Mouse (Mus musculus) gastrocnemius, adult 2 months (tissue): ENCODE measurements around the gene Rnf152. TPM values are rescaled to one million over a fixed set of nuclear protein-coding genes. Genes with fewer than 3 reads are reported as not detected.

Experiments
- DNase-seq: peaks from one replicate; pipeline ENCODE4 v3.0.0; 2022
- H3K27ac ChIP-seq: fragments of 200-600 bp; 2 replicates; pipeline ENCODE4 v1.8.1; 2022; ENCODE audit warnings: mild to moderate bottlenecking
- H3K4me3 ChIP-seq: fragments of 200-600 bp; 2 replicates; pipeline ENCODE4 v1.8.1; 2022; ENCODE audit warnings: mild to moderate bottlenecking, moderate library complexity
- CTCF ChIP-seq: fragments of 200-600 bp; IDR thresholded peaks from 2 replicates; pipeline ENCODE4 v1.8.1; 2022; ENCODE audit warnings: antibody characterized with exemption, mild to moderate bottlenecking, moderate library complexity
- intact Hi-C: fragments of 180-260 bp; cut with DNase I; formaldehyde crosslinking; loops from one replicate; pipeline ENCODE4 v1.15.1; 2025
- total RNA-seq, 2 experiments: library from RNA; stranded (reverse); gene quantifications; 2 replicates each; pipeline ENCODE4 v1.2.3; 2021

Rnf152 gene
- total RNA-seq, 2 experiments from 2014 or later = 0.31 to 0.64 TPM

GRCm38 (mm10) chr1:105287536-105287935 is 69.0 kb downstream of the Rnf152 start:
- intact Hi-C loops = no loop called here
- Histone ChIP-seq H3K27ac (no peak overlapping the region), H3K4me3 (no peak overlapping the region)
- no peak for DNase-seq
- TF ChIP-seq CTCF = no peak

- intact Hi-C loops = no loop called here
- no peak overlapping the region for H3K4me3 ChIP-seq
- DNase-seq = no peak
- no peak overlapping the region for H3K27ac ChIP-seq
- no peak for TF ChIP-seq CTCF
Observed at GRCm38 (mm10) chr1:105286906-105287305, 69.6 kb downstream of the Rnf152 start.

DNA sequence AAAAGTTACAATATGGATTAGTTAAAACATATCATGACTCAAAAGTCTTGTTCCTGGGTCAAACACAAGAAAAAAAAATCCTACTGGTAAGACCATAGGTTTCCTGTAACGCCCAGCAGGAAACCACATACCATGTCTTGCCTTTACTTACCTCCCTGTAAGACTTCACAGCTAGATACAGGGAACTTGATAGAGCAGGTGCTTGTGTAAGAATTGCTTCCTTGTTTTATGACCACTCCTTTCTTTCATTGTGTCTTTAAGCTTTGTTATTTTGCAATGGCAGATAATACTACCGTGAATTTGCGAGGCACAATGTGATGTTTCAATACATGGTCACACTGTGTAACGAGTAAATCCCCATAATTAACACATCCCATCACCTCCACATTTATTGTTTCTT is 71.5 kb downstream of the Rnf152 start:
- DNase-seq = no peak
- H3K27ac ChIP-seq = no peak overlapping the region
- intact Hi-C loops = no loop called here
- no peak overlapping the region for H3K4me3 ChIP-seq
- no peak for TF ChIP-seq CTCF

DNA sequence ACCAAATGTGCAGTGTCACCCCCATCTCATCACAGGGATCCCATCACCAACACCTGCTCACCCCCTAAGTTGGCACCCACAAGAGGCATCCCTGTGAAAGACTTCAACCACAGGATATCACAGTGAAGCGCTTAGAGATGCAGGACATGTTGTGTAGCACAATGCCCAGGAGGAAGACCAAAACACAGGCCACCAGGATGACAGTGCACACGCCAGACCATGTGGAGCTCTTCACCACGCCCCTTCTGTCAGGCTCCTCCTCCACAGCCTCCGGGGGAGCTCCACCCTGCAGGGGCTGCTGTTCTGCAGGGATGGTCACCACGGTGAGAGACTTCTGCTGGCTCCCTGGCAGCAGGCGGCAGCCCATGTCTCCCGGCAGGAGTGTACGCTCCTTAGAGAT is 72.4 kb downstream of the Rnf152 start:
- TF ChIP-seq CTCF = no peak
- DNase-seq = no peak
- Histone ChIP-seq H3K4me3 (no peak overlapping the region), H3K27ac (no peak overlapping the region)
- intact Hi-C loops = no loop called here

DNA sequence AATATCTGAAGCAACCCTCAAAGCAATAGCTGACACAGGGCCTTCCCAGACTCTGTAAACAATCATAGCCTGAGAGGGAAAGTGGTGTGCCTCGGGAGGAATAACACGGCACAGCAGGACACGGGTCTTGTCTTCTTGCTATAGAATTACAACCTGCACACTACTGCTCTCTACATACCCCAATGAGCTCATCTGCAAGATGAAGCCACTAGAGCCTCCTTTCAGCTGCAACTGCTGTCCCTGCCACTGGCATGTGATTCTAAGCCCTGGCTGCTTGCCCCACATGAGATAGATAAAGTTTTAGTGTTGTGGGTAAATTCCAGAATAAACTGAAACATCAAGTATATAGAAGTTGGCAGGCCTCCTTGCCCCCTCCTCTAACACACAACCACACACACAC is 75.2 kb downstream of the Rnf152 start:
- intact Hi-C loops = no loop called here
- no peak for TF ChIP-seq CTCF
- no peak for DNase-seq
- Histone ChIP-seq H3K27ac (no peak overlapping the region), H3K4me3 (no peak overlapping the region)

DNA sequence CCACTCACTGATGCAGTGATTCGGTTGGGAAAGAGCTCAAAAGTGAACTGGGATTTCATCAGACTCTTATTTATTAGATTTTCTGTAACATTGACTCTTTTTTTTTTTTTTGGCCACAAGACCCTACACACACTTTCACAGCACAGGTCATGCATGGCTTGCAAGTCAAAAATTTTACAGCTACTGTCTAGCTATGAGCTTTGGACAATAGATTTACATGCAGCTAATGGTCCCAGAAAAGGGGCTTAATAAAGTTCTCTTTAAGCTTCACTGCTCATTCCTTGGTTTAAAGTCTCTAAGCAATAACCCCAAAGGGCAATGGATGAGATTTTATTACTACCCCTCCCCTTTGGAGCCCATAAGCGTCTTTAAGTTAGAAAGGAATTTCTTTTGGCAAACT is 76.3 kb downstream of the Rnf152 start:
- intact Hi-C loops = no loop called here
- no peak for TF ChIP-seq CTCF
- H3K27ac ChIP-seq = no peak overlapping the region
- H3K4me3 ChIP-seq = no peak overlapping the region
- DNase-seq = no peak

GRCm38 (mm10) chr1:105274500-105275194 is 81.9 kb downstream of the Rnf152 start:
- Histone ChIP-seq H3K27ac (no peak overlapping the region), H3K4me3 (no peak overlapping the region)
- intact Hi-C loops = no loop called here
- DNase-seq = no peak
- no peak for TF ChIP-seq CTCF

GRCm38 (mm10) chr1:105271104-105271503 is 85.4 kb downstream of the Rnf152 start:
- no peak for DNase-seq
- intact Hi-C loops = no loop called here
- Histone ChIP-seq H3K27ac (no peak overlapping the region), H3K4me3 (no peak overlapping the region)
- TF ChIP-seq CTCF = no peak

DNA sequence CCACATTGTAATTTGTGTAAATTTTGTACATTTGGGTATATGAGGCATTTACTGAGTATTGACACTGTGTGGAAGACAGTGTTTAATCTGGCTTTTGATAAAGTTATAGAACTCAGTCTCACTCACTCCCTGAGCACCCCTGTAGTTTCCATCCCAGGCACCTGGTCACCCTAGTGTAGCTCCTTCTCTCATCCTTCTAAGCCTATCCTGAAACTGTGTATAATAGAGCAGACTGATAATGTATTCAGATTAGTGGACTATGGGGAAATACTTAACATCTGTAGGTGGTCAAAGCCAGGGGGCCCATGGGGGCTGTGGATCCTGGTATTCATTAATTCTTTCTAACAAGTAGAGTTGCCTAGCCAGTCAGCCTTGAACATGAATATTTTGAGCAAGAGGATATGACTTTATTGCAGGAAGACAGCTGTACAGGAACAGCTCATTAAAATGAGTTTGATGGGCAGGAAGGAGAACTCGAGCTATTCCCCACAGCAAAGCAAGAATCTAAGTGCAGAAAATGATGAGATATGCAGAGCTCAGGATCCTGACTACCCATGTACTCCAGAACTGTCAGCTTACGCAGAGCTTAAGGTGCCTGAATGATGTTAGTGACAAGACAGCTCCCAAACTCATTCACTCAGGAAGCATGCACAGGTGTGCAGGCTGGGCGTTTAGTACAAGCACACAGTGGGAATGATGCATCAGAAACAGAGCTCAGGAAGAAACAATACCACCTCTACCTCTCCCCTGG is 93.1 kb downstream of the Rnf152 start:
- TF ChIP-seq CTCF = no peak
- intact Hi-C loops = no loop called here

GRCm38 (mm10) chr1:105260200-105260599 is 96.3 kb downstream of the Rnf152 start:
- H3K27ac ChIP-seq = no peak overlapping the region
- DNase-seq = no peak
- H3K4me3 ChIP-seq = no peak overlapping the region
- TF ChIP-seq CTCF = no peak
- intact Hi-C loops = no loop called here

More for the DNA sequence above, 93.1 kb downstream of the Rnf152 start:
- Histone ChIP-seq H3K4me3 (no peak overlapping the region), H3K27ac (no peak overlapping the region)
- DNase-seq = no peak

DNA sequence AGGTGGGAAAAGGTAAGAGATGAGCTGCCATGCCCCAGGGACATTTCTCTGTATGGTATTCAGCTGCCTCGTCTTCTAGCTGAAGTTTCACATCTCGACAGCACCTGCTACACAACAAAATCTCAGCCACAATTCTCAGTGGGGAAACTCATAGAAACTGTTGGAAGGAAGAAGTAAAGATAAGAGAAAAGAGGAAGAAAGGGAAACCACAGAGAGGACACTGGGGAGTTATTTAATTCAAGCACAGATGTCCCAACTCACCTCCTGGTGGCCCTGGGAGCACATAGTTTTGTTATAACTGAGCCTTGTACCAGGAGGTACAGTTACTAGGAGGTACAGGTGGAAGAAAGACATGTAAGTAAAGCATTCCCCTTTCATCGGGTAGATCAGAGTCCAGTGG is 99.3 kb downstream of the Rnf152 start:
- Histone ChIP-seq H3K4me3 (no peak overlapping the region), H3K27ac (no peak overlapping the region)
- TF ChIP-seq CTCF = no peak
- DNase-seq = no peak
- intact Hi-C loops = no loop called here

GRCm38 (mm10) chr1:105249190-105249589 is 107.3 kb downstream of the Rnf152 start:
- Histone ChIP-seq H3K27ac (no peak overlapping the region), H3K4me3 (no peak overlapping the region)
- DNase-seq = no peak
- TF ChIP-seq CTCF = no peak
- intact Hi-C loops = no loop called here

GRCm38 (mm10) chr1:105246651-105247050 is 109.9 kb downstream of the Rnf152 start:
- intact Hi-C loops = no loop called here
- no peak for DNase-seq
- no peak for TF ChIP-seq CTCF
- no peak overlapping the region for H3K4me3 ChIP-seq
- no peak overlapping the region for H3K27ac ChIP-seq
